Mouse (Mus musculus): ENCODE measurements around the gene Camk2d. TPM values are rescaled to one million over a fixed set of nuclear protein-coding genes. Genes with fewer than 3 reads are reported as not detected.

The Camk2d gene
- polyA plus RNA-seq, 1 experiment from 2014 or later = 3.5 TPM

DNA sequence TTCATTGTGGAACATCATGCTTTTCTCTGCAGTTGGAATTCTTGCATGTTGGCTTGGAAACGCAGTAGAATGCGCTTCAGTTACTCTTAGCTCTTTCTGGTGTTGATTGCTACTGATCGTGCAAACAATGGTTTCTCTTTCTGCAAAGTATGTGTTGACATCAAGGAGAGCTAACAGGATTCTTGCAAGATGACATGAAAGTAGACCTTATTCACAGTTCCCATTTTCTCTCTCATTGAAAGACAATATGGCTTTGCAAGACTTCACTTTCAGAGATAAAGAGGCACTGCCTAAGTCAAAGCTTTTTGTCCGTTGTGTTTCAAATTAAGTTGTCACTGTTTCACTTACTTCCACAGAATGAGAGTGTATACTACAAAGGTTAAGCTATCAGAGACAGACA is 210.0 kb downstream of the Camk2d start:
- H3K9me3 ChIP-seq (replicated peaks; ENCODE audit: control insufficient read depth, low read length) = no peaks in the 10 kb centered on the region
- no peak overlapping the region for H3K9ac ChIP-seq (ENCODE audit: low read depth, low read length)
- H3K36me3 ChIP-seq (ENCODE audit: control insufficient read depth, insufficient read depth) = no peaks in the 10 kb centered on the region
- no peak overlapping the region for H3K4me3 ChIP-seq (ENCODE audit: low read depth, low read length)
- H3K4me1 ChIP-seq (ENCODE audit: control insufficient read depth, low read depth, low read length) = no peaks in the 10 kb centered on the region
- WGBS (ENCODE audit: insufficient replicate concordance) = 76% methylated on average over 4 of the region's 4 CpGs
- no peaks in the 10 kb centered on the region for H3K27me3 ChIP-seq (ENCODE audit: control insufficient read depth, insufficient read depth, low read depth, low read length)
- ATAC-seq (ENCODE audit: low read depth) = no peak
- H3K4me2 ChIP-seq (ENCODE audit: low read depth, low read length) = no peak overlapping the region
- H3K27ac ChIP-seq (ENCODE audit: low read length) = no peak overlapping the region

DNA sequence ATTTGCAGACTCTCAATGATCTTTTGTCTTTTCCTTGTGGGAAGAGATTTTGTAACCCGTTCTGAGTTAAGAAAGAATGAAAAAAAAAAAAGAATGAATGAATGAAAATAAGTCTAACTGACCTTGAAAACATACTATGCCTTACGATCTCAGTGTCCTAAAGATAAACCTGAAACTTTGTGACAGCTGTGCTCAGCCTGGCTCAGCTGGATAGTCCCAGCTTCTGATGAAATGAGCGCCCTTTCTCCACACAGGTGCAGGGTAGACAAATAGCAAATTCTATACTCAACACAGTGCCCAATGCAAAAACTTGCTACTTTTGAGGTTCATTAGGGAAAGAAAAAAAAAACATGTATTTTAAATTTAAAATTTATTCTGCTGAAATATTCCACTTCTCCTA is 213.8 kb downstream of the Camk2d start:
- Histone ChIP-seq H3K4me1 (ENCODE audit: control insufficient read depth, low read depth, low read length) (no peaks in the 10 kb centered on the region), H3K27ac (ENCODE audit: low read length) (no peak overlapping the region), H3K4me2 (ENCODE audit: low read depth, low read length) (no peak overlapping the region), H3K36me3 (ENCODE audit: control insufficient read depth, insufficient read depth) (no peaks in the 10 kb centered on the region), H3K4me3 (ENCODE audit: low read depth, low read length) (no peak overlapping the region), H3K9ac (ENCODE audit: low read depth, low read length) (no peak overlapping the region), H3K9me3 (replicated peaks; ENCODE audit: control insufficient read depth, low read length) (no peaks in the 10 kb centered on the region), H3K27me3 (ENCODE audit: control insufficient read depth, insufficient read depth, low read depth, low read length) (no peaks in the 10 kb centered on the region)
- WGBS (ENCODE audit: insufficient replicate concordance) = 50% methylated on average over 3 of the region's 3 CpGs
- ATAC-seq (ENCODE audit: low read depth) = no peak

DNA sequence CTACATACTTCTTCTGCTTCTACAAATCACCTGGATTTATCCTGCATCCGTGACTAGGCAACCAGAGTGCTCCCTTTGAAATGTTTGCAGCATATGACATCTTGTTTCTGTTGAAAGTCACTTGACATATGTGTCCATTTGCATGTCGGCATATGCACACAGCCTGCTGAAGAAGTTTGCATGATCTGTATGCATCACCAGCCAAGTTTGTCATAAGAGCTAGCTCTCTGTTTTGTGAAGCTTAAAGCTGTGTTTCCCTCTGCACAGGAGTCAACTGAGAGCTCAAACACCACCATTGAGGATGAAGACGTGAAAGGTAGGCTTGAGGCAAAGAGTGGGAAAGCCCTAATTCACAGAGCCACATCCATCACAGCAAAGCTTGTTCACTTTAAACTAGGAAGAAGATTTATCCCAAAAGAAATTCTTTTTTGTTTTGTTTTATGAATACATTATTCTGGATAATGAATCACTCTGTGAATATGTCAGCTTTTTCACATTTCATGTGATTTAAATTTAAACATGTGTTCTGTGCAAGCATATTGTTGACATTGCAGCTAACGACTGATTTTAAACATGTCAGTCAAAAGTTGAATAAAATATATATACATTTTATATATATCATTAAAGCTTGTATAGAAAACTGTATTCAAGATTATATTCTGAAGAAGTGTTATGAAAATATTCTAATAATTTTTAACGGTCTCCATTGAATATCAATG is 214.4 kb downstream of the Camk2d start:
- no peak overlapping the region for H3K4me2 ChIP-seq (ENCODE audit: low read depth, low read length)
- 73% methylated on average over 5 of the region's 5 CpGs for WGBS (ENCODE audit: insufficient replicate concordance)

DNA sequence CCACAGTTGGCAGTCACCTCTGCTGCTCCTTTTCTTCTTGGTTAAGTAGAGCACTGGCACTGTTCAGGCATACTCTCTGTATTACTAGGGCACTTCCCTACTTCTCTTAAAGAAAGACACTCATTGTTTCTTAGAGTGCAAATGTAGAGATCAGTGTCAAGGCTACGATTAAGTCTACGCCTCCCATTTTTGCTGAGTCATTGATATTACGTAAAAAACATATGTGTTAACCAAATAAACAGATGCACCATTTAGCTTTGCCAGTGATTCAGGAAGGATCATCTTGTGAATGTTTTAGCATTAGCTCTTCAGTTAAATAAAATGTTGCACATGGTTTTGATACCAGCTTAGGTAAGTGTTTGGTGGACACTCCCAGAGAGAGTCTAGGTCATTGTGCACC is 215.5 kb downstream of the Camk2d start:
- no peaks in the 10 kb centered on the region for H3K4me1 ChIP-seq (ENCODE audit: control insufficient read depth, low read depth, low read length)
- no peaks in the 10 kb centered on the region for H3K27me3 ChIP-seq (ENCODE audit: control insufficient read depth, insufficient read depth, low read depth, low read length)
- no peak for ATAC-seq (ENCODE audit: low read depth)
- WGBS (ENCODE audit: insufficient replicate concordance) = 66% methylated on average over 3 of the region's 3 CpGs
- H3K27ac ChIP-seq (ENCODE audit: low read length) = no peak overlapping the region
- no peaks in the 10 kb centered on the region for H3K9me3 ChIP-seq (replicated peaks; ENCODE audit: control insufficient read depth, low read length)
- H3K4me2 ChIP-seq (ENCODE audit: low read depth, low read length) = no peak overlapping the region
- no peaks in the 10 kb centered on the region for H3K36me3 ChIP-seq (ENCODE audit: control insufficient read depth, insufficient read depth)
- no peak overlapping the region for H3K4me3 ChIP-seq (ENCODE audit: low read depth, low read length)
- no peak overlapping the region for H3K9ac ChIP-seq (ENCODE audit: low read depth, low read length)

More for the DNA sequence above, 214.4 kb downstream of the Camk2d start:
- Histone ChIP-seq H3K27ac (ENCODE audit: low read length) (no peak overlapping the region), H3K9me3 (replicated peaks; ENCODE audit: control insufficient read depth, low read length) (no peaks in the 10 kb centered on the region), H3K36me3 (ENCODE audit: control insufficient read depth, insufficient read depth) (no peaks in the 10 kb centered on the region), H3K4me3 (ENCODE audit: low read depth, low read length) (no peak overlapping the region), H3K9ac (ENCODE audit: low read depth, low read length) (no peak overlapping the region), H3K4me1 (ENCODE audit: control insufficient read depth, low read depth, low read length) (no peaks in the 10 kb centered on the region), H3K27me3 (ENCODE audit: control insufficient read depth, insufficient read depth, low read depth, low read length) (no peaks in the 10 kb centered on the region)
- ATAC-seq (ENCODE audit: low read depth) = no peak

DNA sequence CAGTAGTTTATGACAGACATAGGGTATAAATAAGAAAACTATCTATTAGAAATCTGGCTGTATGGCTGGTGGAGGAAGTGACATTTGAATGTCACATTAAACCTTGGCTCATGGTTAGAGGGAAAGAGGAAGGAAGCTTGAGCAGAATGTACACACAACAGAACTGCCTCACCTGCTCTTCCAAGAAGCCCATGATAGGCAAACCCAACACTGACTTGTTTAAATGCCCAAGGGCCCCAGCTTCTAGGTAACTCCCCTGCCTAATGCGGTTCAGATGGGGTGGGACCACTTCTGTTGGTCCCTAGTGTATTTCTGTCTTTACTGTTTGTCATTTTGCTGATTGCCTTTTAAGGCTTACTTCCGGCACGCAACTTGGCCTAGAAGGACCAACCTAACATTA is 226.3 kb downstream of the Camk2d start:
- 68% methylated on average over 3 of the region's 3 CpGs for WGBS (ENCODE audit: insufficient replicate concordance)
- H3K9me3 ChIP-seq (replicated peaks; ENCODE audit: control insufficient read depth, low read length) = no peaks in the 10 kb centered on the region
- H3K9ac ChIP-seq (ENCODE audit: low read depth, low read length) = no peak overlapping the region
- ATAC-seq (ENCODE audit: low read depth) = no peak
- no peak overlapping the region for H3K4me3 ChIP-seq (ENCODE audit: low read depth, low read length)
- no peak overlapping the region for H3K27ac ChIP-seq (ENCODE audit: low read length)
- H3K4me2 ChIP-seq (ENCODE audit: low read depth, low read length) = no peak overlapping the region
- H3K36me3 ChIP-seq (ENCODE audit: control insufficient read depth, insufficient read depth) = no peaks in the 10 kb centered on the region
- no peaks in the 10 kb centered on the region for H3K27me3 ChIP-seq (ENCODE audit: control insufficient read depth, insufficient read depth, low read depth, low read length)
- H3K4me1 ChIP-seq (ENCODE audit: control insufficient read depth, low read depth, low read length) = no peaks in the 10 kb centered on the region

DNA sequence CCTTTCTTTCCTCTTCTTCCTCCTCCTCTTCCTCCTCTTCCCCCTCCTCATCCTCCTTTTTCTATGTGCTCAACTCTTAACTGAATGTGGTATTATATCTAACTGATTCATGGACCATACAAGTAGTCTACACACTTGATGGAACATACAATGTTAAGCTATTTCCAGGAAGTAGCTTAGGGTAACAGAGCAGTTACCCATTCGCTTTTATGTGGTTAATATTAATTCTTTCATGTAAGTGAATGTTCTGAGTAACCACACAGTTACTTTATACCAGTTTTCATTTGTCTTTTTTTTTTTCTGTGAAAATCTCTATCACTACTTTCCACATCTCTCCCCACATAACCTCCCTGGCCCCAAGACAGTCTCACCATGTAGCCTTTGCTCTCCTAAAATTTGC is 228.8 kb downstream of the Camk2d start:
- ATAC-seq (ENCODE audit: low read depth) = no peak
- 33% methylated on average over 1 of the region's 1 CpGs for WGBS (ENCODE audit: insufficient replicate concordance)
- no peak overlapping the region for H3K9ac ChIP-seq (ENCODE audit: low read depth, low read length)
- H3K4me3 ChIP-seq (ENCODE audit: low read depth, low read length) = no peak overlapping the region
- H3K4me2 ChIP-seq (ENCODE audit: low read depth, low read length) = no peak overlapping the region
- no peaks in the 10 kb centered on the region for H3K9me3 ChIP-seq (replicated peaks; ENCODE audit: control insufficient read depth, low read length)
- no peaks in the 10 kb centered on the region for H3K27me3 ChIP-seq (ENCODE audit: control insufficient read depth, insufficient read depth, low read depth, low read length)
- H3K36me3 ChIP-seq (ENCODE audit: control insufficient read depth, insufficient read depth) = no peaks in the 10 kb centered on the region
- H3K4me1 ChIP-seq (ENCODE audit: control insufficient read depth, low read depth, low read length) = no peaks in the 10 kb centered on the region
- no peak overlapping the region for H3K27ac ChIP-seq (ENCODE audit: low read length)

DNA sequence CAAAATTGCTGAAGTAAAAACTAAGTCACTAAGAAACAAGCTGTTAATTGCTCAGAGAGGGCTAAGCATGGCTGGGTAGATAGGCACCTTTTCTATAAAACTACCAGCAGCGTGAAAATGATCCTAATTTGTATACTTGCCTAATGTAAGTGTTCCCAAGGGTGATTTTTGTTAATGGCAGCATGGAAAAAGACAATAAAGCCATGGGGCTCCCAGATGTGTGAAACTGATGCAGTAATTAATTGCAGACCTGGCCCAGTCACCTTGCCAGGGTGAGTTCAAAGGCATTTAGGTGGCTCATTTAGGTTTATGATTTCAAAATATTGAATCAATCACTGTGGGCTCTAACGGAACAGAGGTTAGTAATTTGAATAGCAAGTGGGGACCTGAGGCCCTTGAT is 230.1 kb downstream of the Camk2d start:
- H3K4me3 ChIP-seq (ENCODE audit: low read depth, low read length) = no peak overlapping the region
- 70% methylated on average over 2 of the region's 2 CpGs for WGBS (ENCODE audit: insufficient replicate concordance)
- no peaks in the 10 kb centered on the region for H3K36me3 ChIP-seq (ENCODE audit: control insufficient read depth, insufficient read depth)
- H3K4me1 ChIP-seq (ENCODE audit: control insufficient read depth, low read depth, low read length) = no peaks in the 10 kb centered on the region
- H3K4me2 ChIP-seq (ENCODE audit: low read depth, low read length) = no peak overlapping the region
- no peaks in the 10 kb centered on the region for H3K9me3 ChIP-seq (replicated peaks; ENCODE audit: control insufficient read depth, low read length)
- ATAC-seq (ENCODE audit: low read depth) = no peak
- H3K27ac ChIP-seq (ENCODE audit: low read length) = no peak overlapping the region
- no peak overlapping the region for H3K9ac ChIP-seq (ENCODE audit: low read depth, low read length)
- H3K27me3 ChIP-seq (ENCODE audit: control insufficient read depth, insufficient read depth, low read depth, low read length) = no peaks in the 10 kb centered on the region

DNA sequence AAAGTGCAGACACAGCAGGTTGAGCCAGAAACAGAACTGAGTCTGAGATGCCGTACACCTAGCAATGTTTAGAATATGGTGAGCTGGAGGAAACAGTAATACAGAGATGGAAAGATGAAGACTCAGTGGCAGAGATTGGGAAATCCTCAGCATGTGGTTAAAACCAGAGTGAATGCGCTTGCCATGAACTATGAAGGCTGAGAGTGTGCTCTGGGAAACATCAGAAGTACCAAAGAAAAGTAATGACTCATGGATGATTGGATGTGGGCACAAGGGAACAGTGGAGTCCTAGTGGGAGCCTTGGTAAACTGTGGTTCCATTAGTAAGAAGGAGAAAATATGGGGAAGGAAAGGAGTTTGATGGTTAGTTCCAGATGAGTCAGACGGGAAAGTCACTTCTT is 231.8 kb downstream of the Camk2d start:
- no peak overlapping the region for H3K27ac ChIP-seq (ENCODE audit: low read length)
- ATAC-seq (ENCODE audit: low read depth) = no peak

DNA sequence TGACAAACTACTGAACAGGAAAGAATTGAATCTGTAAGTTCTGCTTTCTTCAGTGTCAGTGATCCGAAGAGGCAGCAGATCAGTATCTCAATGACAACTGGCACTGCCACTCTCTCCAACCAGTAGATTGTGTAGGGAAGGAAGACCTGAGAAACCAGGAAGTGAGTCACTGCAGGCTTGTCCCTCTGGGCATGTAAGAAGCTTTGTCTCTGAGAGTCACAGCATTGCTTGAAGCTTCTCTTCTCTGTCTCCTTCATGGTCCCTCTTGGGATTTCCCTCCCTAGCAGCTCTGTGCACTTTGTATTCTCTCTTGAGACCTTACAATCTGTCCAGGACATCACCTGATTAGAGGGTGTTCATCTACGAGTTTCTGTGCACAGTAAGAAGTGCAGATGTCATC is 233.7 kb downstream of the Camk2d start:
- WGBS (ENCODE audit: insufficient replicate concordance) = 19% methylated on average over 2 of the region's 2 CpGs

More for the DNA sequence above, 231.8 kb downstream of the Camk2d start:
- no peak overlapping the region for H3K9ac ChIP-seq (ENCODE audit: low read depth, low read length)
- H3K4me2 ChIP-seq (ENCODE audit: low read depth, low read length) = no peak overlapping the region
- H3K4me3 ChIP-seq (ENCODE audit: low read depth, low read length) = no peak overlapping the region
- no peaks in the 10 kb centered on the region for H3K4me1 ChIP-seq (ENCODE audit: control insufficient read depth, low read depth, low read length)
- H3K36me3 ChIP-seq (ENCODE audit: control insufficient read depth, insufficient read depth) = no peaks in the 10 kb centered on the region
- H3K27me3 ChIP-seq (ENCODE audit: control insufficient read depth, insufficient read depth, low read depth, low read length) = no peaks in the 10 kb centered on the region
- 73% methylated on average over 3 of the region's 3 CpGs for WGBS (ENCODE audit: insufficient replicate concordance)
- H3K9me3 ChIP-seq (replicated peaks; ENCODE audit: control insufficient read depth, low read length) = no peaks in the 10 kb centered on the region

More for the DNA sequence above, 233.7 kb downstream of the Camk2d start:
- H3K4me1 ChIP-seq (ENCODE audit: control insufficient read depth, low read depth, low read length) = no peaks in the 10 kb centered on the region
- no peaks in the 10 kb centered on the region for H3K9me3 ChIP-seq (replicated peaks; ENCODE audit: control insufficient read depth, low read length)
- H3K27ac ChIP-seq (ENCODE audit: low read length) = no peak overlapping the region
- H3K36me3 ChIP-seq (ENCODE audit: control insufficient read depth, insufficient read depth) = no peaks in the 10 kb centered on the region
- ATAC-seq (ENCODE audit: low read depth) = no peak
- no peaks in the 10 kb centered on the region for H3K27me3 ChIP-seq (ENCODE audit: control insufficient read depth, insufficient read depth, low read depth, low read length)
- H3K4me3 ChIP-seq (ENCODE audit: low read depth, low read length) = no peak overlapping the region
- H3K4me2 ChIP-seq (ENCODE audit: low read depth, low read length) = no peak overlapping the region
- no peak overlapping the region for H3K9ac ChIP-seq (ENCODE audit: low read depth, low read length)
